Mouse (Mus musculus) ovary, postnatal 14 days (tissue): ENCODE data around the gene E130114P18Rik.

Experiments used
- DNase-seq: peaks from one replicate; pipeline ENCODE4 v3.0.0; 2022; ENCODE audit warnings: low spot score

Gene E130114P18Rik

DNA sequence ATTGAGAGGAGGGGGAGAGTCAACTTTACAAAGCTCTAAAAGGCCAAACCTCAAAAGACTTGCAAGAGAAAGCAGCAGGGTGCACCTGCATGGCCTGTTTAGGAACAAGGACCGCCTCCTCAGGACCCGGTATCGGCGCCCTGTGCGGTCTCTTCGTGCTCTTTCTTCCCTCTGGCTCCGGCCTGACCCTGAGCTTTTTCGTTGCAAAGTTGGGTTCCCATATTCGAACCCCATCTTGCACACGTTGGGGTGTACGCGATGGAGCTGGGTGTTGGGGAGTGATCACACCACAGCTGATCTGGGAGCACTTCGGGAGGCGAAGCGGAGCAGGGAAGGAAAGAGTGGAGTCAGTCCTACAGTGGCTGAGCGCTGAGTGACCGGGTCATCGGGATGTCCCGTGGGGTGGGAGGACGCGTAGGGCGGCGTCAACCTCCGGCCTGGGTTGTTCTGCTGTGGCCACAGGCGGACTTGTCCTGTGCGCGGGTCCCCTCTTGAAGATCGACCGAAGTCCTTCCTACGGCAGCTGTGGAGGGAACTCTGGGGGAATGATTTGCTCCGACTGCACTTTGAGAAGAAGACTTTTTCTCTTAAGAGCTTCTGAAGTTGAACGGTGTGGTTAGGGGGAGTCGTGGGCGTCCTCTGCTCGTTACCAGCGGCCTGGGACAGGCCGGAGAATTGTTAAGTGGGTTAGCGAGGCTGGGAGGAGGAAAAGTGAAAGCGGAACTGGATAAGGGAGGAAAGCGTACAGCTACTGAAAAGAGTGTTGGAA is 26.2 kb downstream of the E130114P18Rik start:
- no peak for DNase-seq

DNA sequence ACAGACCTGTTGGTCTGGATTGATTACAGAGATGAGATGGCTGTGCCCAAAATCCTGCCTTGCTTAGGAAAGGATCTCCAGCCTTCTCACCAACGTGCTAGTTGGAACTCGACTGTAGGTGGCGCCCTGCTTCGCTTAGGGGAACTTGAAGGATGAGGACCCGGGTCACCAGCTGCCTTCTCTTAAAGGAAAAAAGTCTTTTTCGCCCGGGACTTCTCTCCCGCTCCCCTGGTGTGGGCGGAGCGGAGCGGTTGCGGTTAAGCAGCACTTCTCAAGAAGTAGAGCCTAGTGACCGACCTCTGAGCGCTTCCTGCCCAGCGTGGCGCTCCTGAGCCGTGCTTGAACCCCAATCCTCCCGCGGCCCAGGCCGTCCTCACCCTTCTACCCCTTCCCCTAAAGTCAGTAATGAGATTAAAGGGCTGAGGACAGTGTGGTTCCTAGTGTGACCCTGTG is 26.8 kb downstream of the E130114P18Rik start:
- peak; percentile 87 for DNase-seq

DNA sequence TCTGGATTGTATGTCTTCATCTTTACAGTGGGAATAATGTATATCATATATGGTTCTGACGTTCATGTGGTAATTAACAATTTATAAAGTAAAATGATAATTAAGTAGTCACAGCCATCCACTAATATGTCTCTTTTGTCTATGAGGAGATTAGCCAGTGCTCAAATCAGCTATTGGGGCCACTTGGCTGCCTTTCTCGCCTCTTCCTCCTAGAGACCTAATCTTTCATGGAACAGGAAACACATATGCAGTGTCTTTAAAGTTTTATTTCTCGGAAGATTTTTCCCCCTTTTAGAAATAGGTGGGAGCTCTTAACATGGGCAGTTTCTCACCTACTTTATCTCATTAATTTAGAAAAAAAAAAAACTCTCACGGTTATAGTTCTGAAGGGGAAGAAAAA is 27.5 kb downstream of the E130114P18Rik start:
- DNase-seq, result no peak

DNA sequence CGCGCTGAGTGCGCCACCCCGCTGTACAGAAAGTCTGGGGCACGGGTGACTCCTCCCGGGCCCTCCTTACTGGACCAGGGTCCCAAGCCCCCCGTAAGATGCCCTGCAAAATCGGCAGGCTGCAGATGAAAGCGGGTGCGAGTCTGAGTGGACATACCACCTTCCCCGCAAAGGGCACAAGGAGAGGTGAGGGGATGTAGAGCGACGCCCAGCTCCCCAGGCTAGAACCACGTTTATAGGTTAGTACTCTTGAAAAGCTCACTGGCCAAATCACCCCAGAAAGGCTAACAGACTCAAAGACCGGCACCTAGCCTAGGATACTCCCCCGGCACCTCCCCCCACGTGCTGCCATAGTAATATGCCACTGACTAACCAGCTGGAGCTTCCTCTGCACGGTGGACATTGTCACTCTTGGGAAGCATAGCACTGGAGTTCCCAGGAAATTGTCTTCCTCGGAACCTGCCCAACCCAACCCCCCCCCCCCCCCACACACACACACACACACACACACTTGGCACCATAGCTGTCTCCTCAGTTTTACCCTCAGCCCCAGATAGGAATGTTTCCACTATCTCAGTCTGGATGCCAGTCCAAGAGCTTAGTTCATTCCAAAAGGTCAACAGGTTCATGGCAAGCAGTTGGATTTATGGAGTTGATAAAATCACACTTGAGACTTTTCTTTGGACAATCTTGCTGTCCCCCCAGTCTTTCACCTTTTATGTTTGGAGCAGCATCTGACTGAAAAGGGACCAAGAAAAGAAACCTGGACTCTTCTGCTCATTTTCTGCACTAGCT is 31.6 kb downstream of the E130114P18Rik start:
- DNase-seq, result no peak

DNA sequence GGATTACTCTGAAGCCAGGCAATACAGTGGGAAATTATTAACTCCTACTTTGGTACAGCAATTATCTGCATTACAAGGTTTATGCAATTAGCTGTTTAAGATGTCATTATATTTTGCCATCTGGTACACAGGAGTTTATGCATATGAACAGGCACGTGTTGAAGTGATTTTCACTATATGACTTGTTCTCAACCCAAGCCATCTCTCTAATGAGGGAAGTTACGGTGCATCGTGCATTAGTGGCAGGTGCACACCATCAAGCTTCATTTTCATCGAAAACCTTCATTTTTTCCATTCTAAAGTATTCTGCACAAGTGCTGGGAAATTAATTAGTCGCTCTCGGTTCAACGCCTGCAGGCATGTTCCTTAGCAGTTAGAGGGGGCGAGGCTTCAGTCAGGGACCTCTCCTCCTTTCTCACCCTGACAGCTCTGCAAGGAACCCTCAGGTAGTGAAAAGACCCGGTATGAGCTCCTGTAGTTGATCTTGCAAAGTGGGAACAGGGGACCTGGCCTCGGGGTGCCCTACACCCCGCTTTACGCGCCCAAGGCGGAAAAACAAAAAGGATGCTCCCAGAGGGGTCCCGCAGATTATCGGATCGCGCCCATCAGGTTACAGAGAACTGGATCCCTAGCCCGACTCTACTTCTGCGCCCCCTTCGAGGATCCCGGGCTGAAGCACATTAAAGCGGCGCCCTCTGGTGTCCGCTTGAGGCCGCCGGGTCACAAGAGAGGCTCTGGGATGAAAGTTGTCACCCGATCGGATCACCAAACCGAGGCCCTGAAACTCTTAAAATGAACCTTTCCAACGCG is 32.4 kb downstream of the E130114P18Rik start:
- peak; percentile 71 for DNase-seq

DNA sequence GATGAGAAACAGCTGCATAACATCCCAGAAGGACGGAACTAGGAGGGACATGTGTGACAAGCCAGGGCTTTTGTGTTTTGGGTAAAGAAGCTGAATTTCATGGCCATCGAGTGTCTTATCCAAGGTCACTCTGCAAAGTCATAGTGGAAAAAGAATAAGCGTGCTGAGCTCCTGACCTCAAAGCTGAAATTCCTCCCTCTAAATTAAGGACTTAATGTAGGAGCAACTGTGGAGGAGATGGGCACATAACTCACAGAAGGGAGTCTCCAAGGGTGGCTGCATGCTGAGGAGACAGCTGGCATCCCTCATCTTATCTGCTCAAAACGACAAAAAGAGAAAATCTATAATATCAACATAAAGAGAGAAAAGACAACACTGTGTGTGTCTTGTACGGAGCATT is 33.9 kb downstream of the E130114P18Rik start:
- DNase-seq, result no peak

DNA sequence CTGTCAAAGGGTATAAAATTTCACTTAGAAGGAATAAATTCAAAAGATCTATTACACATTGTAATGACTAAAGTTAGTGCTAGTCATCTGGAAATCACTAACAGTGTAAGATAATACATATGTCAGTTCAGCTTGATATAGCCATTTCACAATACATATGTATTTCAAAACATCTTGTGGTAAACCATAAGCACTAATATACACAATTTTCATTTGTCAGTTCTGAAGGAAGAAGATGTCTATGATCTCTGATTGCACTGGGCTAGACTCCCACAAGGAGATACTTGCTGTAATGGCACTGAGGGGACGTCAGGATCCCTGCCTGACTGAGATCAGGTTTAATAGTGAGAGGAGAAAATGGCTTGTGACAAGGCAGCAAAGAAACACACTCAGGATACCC is 44.5 kb downstream of the E130114P18Rik start:
- DNase-seq, result no peak

DNA sequence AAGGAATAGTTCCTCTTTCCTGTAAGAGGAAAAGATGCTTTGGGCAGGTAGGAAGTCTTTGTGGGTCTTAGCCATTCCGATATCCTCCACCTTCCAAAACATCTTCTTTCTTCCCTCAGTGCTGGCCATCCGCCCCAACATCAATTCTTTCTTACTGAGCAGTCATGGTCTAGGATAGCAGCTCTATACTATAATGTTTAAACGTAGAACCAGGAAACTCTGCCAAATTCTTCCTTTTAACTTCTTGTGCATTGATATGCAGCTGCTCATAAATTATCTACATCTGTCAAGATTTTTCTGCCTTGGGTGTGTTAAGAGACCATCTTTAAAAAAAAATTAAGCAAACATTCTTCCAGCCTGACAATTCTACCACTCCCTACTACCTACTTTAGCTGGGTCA is 47.5 kb downstream of the E130114P18Rik start:
- no peak for DNase-seq

DNA sequence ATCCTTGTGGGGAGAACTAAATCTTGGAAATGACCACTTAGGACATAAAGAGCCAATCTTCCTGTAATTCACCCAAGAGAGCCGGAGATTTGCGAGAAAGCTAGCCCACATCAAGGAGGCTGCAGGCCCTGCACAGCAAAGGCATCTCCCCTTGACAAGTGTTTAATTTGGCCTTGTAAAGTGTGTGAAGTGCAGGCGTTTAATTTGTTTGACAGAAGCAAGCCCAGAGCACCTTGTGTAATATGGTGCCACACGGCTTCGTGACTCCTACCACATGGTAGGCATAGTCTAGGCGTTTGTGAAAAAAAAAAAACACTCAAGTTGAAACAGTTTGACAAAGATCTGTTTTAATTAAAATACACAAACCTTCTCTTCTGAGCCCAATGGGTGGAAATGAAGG is 47.9 kb downstream of the E130114P18Rik start:
- no peak for DNase-seq

DNA sequence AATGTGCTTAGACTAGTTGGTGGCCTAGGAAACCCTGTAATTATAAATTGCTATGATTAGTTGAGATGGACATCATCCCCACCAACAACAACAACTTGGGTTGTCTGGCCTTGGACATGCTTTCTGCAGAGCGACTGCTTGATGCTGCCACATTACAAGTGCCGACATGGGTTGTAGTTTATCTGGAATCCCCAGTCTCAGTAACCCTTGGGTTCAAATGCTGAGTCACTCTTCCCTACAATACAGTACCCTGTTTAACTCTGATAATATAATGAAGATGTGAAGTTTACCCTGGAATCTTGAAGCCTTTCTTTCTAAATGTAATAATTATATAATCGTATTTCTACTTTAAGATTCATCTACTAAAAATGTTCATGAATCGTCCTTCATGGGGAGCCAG is 49.4 kb downstream of the E130114P18Rik start:
- DNase-seq, result no peak

DNA sequence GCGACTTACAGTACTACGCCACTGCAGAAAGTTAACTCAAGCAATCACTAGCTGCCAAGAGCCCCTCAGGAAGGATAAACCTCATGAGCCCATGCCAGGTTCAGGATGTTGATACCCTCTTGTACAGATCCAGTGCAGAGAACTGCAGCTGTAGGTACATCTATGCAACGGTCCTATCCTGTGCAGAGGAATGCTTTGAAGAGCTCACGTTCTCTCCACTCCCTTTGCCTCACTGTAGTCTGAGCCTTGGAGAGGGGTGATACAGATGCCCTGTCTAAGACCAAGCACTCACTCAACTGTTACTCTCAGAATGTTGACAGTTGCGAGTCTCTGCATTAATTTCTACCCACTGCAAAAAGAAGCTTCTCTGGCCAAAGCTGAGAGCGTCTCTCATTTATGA is 54.5 kb downstream of the E130114P18Rik start:
- DNase-seq, result no peak

DNA sequence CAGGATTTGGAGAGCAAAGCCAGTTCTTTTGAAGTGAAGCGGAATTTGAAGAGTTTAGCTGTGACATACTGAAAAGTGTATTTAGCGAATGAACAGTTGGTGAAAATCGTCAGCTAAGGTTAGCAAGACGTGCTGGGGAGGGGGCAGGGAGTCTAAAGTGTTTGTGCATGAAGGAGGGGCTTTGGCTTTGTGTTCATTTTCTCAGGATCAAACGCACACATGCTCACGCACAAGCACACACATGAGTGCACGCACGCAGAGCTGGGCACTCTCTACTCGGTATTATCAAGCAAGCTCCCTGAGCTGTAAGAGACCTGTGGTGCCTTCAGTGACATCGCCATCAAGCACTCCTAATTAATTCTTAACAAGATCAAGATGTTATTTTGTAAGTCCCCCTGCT is 55.2 kb downstream of the E130114P18Rik start:
- no peak for DNase-seq

DNA sequence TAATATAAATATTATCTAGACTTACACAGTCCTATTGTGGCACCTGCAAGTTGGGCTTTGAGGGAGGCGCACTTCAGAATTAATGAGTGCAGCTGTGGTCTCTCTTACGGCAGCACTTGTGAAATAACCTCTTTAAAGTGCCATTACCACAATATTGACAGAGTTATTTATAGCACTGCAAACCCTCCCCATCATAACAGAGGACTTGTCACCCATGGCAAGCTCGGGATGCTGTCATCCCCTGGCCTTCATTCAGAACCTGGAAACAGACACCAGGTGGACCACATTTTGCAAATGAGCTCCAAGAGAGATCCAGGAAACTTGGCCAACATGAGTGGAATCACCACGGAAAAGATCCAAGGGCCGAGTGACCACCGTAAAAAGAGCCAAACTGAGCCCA is 63.3 kb downstream of the E130114P18Rik start:
- DNase-seq, result no peak

DNA sequence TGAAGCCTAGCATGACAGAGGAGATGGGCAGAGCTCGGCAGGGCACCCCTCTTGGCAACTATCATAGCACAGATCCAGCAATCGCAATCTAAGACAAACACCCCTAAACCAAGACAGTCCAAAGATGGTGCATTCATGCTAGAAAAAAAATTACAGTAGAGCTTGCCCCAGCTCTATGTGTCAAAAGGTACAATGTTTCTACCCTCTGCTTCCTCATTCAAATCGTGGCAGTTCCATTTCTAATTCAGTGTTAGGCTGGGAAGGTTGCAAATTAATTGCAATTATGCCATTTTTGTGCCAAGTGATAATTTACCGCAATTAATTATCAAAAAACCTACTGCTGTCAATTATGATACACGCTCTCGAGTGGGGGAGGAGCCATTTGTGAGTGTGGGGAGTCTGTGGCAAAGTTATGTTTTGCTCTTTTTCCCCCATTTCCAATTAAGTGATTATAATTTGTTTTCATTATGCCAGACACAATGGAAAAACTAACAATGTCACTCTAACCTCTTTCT is 63.7 kb downstream of the E130114P18Rik start:
- DNase-seq, result no peak

DNA sequence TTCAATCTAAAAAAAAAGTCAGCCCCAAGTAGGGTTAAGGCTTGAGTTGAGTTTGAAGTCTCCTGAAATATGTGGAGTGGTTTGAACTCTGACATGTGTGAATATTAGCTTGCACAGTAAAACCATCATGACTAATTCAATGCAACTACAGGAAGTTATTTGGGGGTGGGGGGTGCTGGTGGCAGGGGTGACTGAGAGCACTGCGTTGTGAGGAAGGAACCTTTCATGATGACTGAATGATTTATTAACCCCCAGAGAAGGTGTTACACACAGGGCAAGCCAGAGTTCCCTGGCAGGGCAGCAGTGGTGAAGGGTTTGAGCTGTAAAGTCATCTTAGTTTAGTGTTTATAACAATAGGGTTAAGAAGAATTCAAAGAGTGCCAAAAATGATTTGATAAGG is 65.3 kb downstream of the E130114P18Rik start:
- no peak for DNase-seq

DNA sequence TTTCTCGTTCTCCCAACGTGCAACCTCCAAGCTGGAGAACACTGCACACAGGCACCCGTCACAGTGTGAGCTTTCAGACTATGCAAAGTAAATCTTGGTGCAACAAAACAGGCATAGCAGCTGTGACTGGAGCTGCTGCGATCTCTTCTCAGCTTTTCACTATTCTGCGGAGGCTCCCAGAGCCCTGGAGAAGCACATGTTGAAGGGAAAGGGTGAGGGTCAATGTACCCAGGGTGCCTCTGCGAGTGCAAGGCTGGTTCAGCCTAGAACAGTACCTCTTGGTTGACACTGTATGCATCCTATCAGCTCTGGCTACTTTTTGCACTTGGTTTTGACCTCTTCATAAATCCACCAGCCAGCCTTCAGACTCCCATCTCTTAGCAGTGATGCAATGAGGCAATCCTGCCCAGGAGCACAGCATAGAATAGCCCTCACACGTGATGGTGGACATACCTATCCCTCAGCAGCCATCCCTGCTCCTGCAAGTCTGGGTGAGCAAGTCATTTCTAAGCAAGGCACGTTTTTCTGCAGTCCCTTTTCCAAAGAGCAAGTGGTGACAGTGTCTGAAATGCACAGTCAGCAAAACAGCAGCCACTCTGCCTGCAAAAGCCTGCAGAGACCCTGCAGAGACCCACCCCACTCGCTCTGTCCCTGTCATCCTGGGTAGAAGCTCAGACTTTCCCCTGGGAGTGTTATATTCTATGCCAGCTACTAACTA is 67.7 kb downstream of the E130114P18Rik start:
- no peak for DNase-seq

DNA sequence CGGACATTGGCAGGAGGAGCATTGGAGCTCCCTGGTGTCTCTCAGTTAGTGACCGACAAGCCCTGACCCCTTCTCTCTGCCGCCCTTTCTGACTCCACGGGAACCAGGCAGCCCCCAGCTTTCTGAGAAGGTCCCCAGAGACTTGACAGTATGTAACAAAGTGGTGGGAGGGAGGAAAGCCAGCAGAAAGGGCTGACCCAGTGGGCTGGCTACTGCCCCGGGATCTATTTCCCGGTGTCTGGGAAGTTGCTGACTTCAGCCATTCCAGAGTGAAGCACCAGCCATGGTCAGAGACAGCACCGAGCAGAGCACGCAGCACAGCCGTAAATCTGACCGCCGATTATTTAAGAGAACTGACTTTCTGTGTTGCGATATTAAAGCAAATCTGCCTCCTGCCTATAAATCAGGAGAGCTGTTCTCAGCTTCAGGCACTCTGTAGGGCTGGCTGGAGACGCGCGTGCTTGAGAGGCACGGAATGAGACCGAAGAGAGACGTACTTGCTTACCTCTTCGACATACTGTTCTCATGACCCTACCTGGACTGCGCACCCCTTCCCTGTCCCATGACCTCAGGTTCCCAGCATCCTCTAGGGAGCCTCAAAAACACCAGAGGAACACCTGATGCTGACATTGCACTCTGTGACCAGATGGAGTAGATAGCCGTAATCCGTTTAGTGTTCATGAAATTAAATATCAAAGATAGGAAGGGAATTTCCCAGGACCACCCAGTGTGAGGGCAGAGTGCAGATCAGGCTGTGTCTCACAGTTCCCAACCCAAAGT is 70.3 kb downstream of the E130114P18Rik start:
- no peak for DNase-seq

DNA sequence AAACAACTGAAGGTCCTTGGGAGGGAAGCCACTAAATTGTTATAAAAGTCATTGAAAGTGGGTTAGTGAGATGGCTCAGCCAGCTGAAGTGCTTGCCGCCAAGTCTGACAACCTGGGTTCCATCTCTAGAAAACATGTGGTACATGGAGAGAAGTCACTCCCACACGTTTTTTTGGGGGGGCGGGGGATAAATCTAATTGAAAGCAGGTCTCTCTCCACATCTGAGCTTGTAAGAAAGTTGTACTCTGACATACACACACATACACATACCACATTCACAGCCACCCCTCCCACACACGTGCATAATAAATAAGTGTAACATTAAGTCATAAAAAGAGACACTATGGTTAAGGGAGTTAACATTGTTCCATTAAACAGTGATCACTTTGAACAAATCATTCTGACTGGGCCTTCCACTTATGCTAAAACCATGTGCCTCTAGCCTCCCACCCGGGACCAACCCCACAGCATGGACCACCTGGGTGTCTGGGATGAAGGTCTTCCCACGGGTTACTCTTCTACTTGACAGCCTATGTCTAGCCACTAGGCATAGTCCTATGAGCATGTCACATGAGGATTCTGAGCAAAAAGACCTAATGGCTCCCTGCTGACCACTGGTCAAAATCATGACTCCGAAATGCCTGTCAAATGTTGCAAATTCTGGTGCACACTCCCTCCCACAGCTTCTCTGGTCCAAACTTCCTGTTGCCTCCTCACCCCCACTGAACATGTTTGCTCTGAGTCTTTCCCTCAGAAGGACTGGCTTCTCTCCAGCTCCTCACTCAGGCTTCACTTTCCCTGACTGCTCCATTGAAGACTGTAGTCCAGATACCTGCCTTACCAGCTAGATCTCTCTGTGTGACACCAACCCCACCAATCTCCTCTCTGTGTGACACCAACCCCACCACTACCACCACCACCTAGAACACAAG is 80.9 kb downstream of the E130114P18Rik start:
- no peak for DNase-seq

DNA sequence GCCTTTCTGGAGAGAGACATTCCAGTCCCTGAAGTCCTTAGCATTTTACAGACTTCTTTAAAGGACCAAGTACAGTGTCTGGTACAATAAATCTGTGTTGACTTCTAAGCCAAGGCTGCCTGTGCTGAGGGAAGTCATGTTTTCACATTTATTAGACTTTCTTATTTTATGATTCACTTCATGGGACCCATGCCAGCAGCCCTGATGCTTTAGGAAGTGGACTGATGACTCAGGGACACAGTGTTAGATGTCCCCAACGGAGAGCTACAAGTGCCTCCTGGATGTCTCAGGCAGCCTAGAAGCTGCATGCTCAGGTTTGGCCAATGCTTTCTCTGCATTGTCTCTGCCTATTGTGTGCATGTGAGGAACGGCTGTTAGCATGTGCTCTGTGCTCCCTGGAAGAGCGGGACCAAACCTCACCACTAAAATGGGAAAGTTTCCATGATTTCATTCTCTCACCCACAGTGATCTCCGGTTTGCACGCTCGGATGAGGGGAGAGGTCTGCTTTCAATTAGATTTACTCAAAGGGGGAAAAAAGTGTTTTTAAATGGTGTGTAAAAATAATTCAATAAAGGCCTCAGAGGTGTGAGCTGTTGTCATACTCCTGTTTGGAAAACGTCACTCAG is 82.4 kb downstream of the E130114P18Rik start:
- no peak for DNase-seq
